ENCODE assay signal across 7 mouse cellular contexts in the genomic region with DNA sequence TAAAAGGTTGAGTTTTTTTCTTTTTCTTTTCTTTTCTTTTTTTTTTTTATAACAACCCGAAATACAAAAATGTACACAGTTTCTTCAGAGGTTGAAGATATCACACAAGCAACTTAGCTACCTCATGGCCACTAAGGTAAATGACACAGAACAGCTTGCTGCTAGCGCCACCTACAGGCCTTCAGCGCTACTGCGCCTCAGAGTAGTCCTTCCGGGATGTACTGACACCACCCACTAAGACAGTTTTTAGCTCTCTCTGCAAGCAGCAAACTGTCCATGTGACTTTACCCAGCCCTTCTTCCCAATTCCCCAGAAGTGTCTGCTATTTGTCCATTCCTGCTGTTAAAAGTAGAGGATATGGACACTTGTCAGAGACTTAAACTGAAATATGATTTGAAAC.
DNase-seq lines count a peak whose midpoint lies in the region; ATAC-seq and TF ChIP-seq lines count a peak whose summit lies in the region.

No protein-coding gene starts in this region.

- DNase-seq in midbrain, embryonic 11.5 days (ENCODE audit: low spot score, missing footprints), result peak; percentile 91
- peak; percentile 85 for DNase-seq in R1 (ENCODE audit: low read depth, low spot score)
- DNase-seq in lung, adult 18-20 months, result peak; percentile 54 to 57
- DNase-seq in spleen, adult 2 months (ENCODE audit: low read depth in 1 of 2, low spot score in 2 of 2), result peak; percentile 42 to 53

- no peaks in the 10 kb centered on the region for H3K9me3 ChIP-seq in midbrain, embryonic 11.5 days (ENCODE audit: control insufficient read depth, low read length)
- no peaks in the 10 kb centered on the region for H3K9me3 ChIP-seq in midbrain, embryonic 15.5 days

- no peak overlapping the region for H3K4me3 ChIP-seq in midbrain, embryonic 11.5 days (ENCODE audit: low read depth, low read length)
- H3K4me3 ChIP-seq in midbrain, embryonic 15.5 days, result no peak overlapping the region
- no peak overlapping the region for H3K4me3 ChIP-seq in cortical plate, adult 2 months (ENCODE audit: insufficient read depth, low read length)
- no peak overlapping the region for H3K4me3 ChIP-seq in spleen, adult 2 months (ENCODE audit: extremely low read depth, insufficient read depth, insufficient read length)

- H3K27ac ChIP-seq in midbrain, embryonic 11.5 days (ENCODE audit: low read depth, low read length), result no peak overlapping the region
- no peak overlapping the region for H3K27ac ChIP-seq in midbrain, embryonic 15.5 days
- H3K27ac ChIP-seq in cortical plate, adult 2 months (ENCODE audit: insufficient read depth, low read length), result no peak overlapping the region
- no peak overlapping the region for H3K27ac ChIP-seq in spleen, adult 2 months (ENCODE audit: insufficient read depth, low read length)

- no peak overlapping the region for H3K4me2 ChIP-seq in midbrain, embryonic 11.5 days
- no peak overlapping the region for H3K4me2 ChIP-seq in midbrain, embryonic 15.5 days

- peaks cover 17% of the 10 kb centered on the region for H3K4me1 ChIP-seq in midbrain, embryonic 11.5 days (ENCODE audit: control insufficient read depth, insufficient read depth, low read length)
- peaks cover 24% of the 10 kb centered on the region for H3K4me1 ChIP-seq in midbrain, embryonic 15.5 days
- peaks cover 6% of the 10 kb centered on the region for H3K4me1 ChIP-seq in cortical plate, adult 2 months (ENCODE audit: control insufficient read depth, insufficient read depth, low read length)
- no peaks in the 10 kb centered on the region for H3K4me1 ChIP-seq in spleen, adult 2 months (ENCODE audit: control insufficient read depth, insufficient read depth, insufficient read length)

- TF ChIP-seq POLR2A in cortical plate, adult 2 months (IDR thresholded peaks at IDR 0.05; ENCODE audit: extremely low read depth, insufficient read depth, low read length), result no peak
- TF ChIP-seq POLR2A in spleen, adult 2 months (IDR thresholded peaks at IDR 0.05; ENCODE audit: low read depth, low read length), result no peak

- H3K27me3 ChIP-seq in midbrain, embryonic 11.5 days (ENCODE audit: control insufficient read depth, insufficient read depth, low read length), result no peaks in the 10 kb centered on the region
- H3K27me3 ChIP-seq in midbrain, embryonic 15.5 days (replicated peaks), result no peaks in the 10 kb centered on the region
- no peaks in the 10 kb centered on the region for H3K27me3 ChIP-seq in spleen, adult 2 months (ENCODE audit: control insufficient read depth, insufficient read depth, low read length)

- no peak overlapping the region for H3K9ac ChIP-seq in midbrain, embryonic 11.5 days (ENCODE audit: low read length)
- no peak overlapping the region for H3K9ac ChIP-seq in midbrain, embryonic 15.5 days

- no peaks in the 10 kb centered on the region for H3K36me3 ChIP-seq in midbrain, embryonic 11.5 days (ENCODE audit: control insufficient read depth, insufficient read depth, low read length)
- H3K36me3 ChIP-seq in midbrain, embryonic 15.5 days (replicated peaks), result no peaks in the 10 kb centered on the region
- H3K36me3 ChIP-seq in spleen, adult 2 months (ENCODE audit: control insufficient read depth, insufficient read depth, low read length), result no peaks in the 10 kb centered on the region

- no peak for ATAC-seq in midbrain, embryonic 11.5 days (ENCODE audit: low FRiP score)
- ATAC-seq in midbrain, embryonic 15.5 days (replicated peaks), result no peak
- peak; percentile 80 for ATAC-seq in inflammation-experienced regulatory T-cells, adult 6 months

- peak; percentile 89 for TF ChIP-seq CTCF in cortical plate, adult 2 months (IDR thresholded peaks at IDR 0.05; ENCODE audit: extremely low read depth, insufficient read depth, low read length)
- TF ChIP-seq CTCF in spleen, adult 2 months (IDR thresholded peaks at IDR 0.05; ENCODE audit: extremely low read depth, insufficient read depth, insufficient read length, insufficient replicate concordance), result peak; percentile 87; the same call in 1 of the 2 replicates

- 14% methylated on average over 5 of the region's 5 CpGs for WGBS in midbrain, embryonic 11.5 days
- 16% methylated on average over 5 of the region's 5 CpGs for WGBS in midbrain, embryonic 15.5 days
- WGBS in spleen, adult 2 months, result 24% methylated on average over 5 of the region's 5 CpGs
